Mouse (Mus musculus) spleen, adult 2 months (tissue): ENCODE data around the gene Hoga1.

Experiments
- CTCF ChIP-seq: fragments of 200-500 bp; IDR thresholded peaks from 2 replicates; pipeline ENCODE4 v1.5.1; 2011; ENCODE audit warnings: mild to moderate bottlenecking, inconsistent platforms; ENCODE audit not compliant: insufficient read depth, insufficient read length, insufficient replicate concordance; ENCODE audit errors: extremely low read depth
- POLR2A ChIP-seq: fragments of 200-500 bp; IDR thresholded peaks from 2 replicates; pipeline ENCODE4 v1.6.1; 2011; ENCODE audit warnings: low read depth, low read length, inconsistent platforms

DNA sequence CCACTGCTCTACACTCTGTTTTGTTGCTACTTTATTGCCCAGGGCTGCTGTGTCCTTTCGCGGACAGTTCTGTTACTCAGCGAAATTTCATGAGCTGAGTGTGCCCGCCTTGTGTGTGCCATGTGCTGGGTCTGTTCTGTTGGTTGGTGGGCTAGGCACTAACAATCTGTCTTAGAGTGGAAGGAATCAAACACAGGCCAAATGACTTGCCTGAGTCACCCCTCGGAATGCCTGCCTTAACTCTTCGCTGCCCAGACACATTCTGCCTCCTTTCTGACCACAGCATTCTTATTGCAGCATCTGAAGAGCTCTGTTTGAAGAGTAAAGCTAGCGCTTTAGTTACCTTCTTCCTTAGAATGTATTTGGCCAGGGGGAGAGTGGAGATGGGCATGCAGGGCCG is 38.8 kb upstream of the Hoga1 start:
- TF ChIP-seq POLR2A (no peak), CTCF (no peak)
